Mouse (Mus musculus) erythroblast, adult 5-6 weeks (primary cell): ENCODE results near the gene Olr1. TPM values are rescaled to one million over a fixed set of nuclear protein-coding genes. Genes with fewer than 3 reads are reported as not detected.
A peak's percentile ranks its signal among the peaks of the same experiment; 100 is the strongest.

Experiments
- ATAC-seq: replicated peaks from 2 replicates; pipeline ENCODE4 v1.8.0; 2016; ENCODE audit warnings: moderate number of reproducible peaks, mild to moderate bottlenecking, moderate TSS enrichment, inconsistent platforms; ENCODE audit not compliant: poor library complexity, low FRiP score, severe bottlenecking
- total RNA-seq, 2 experiments: library from RNA; stranded (forward) in 1 of 2; stranded (reverse) in 1 of 2; fragments of 150-400 nt in 1 of 2; fragments of 200-764, 138-1000 nt in 1 of 2; gene quantifications; 2 replicates each; pipeline versions ENCODE4 v1.2.3 to v1.2.4; 2015 to 2017; ENCODE audit warnings: low replicate concordance in 2 of 2

The Olr1 gene
- total RNA-seq (2015; ENCODE audit: low replicate concordance), result 6.9 and 13.8 TPM in 2 replicates
- total RNA-seq (2017; ENCODE audit: low replicate concordance), result 10.0 and 12.6 TPM in 2 replicates

DNA sequence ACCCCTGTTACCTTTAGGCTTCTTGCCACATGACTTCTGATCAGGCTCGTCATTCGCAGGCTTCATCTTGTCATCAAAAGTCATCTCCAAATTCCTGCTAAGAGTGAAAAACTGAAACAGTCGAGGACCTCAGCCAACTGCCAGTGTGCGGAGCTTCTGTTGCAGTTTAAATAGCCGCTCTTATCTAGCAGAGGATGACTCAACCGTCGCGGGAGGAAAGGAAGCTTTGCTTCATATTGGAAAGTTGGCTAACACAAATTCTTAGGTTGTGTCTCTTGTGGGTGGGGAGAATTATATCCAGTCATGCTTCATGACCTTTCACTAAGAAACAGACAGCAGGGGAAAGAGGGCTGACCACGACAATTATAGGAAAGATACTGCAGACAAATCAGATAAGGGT is at the start of gene Olr1:
TSS of gene Olr1 (minus strand) at position 142 of the 400 bp plus-strand sequence.
- no peak for ATAC-seq

- ATAC-seq, result no peak
These were observed 41.0 kb upstream of the Olr1 start for GRCm38 (mm10) chr6:129548009-129548408.

DNA sequence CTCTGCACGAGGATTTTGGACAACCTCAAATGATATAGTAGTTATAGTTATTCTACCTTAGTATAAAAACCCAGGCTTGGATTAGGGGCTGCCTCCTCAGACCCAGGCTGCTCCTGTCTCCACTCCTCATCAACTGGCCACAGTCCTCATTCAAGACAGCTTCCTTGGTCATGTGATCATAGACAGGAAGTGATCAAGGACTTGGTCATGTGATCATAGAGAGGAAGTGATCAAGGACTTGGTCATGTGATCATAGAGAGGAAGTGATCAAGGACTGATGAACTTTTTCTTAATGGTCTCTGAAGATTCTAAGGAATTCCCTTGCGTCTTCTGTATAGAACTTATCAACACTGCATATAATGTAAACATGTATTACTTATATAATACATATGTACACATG is 40.3 kb upstream of the Olr1 start:
- no peak for ATAC-seq

- ATAC-seq, result peak; percentile 87
These were observed 37.0 kb upstream of the Olr1 start for GRCm38 (mm10) chr6:129543709-129544606.

DNA sequence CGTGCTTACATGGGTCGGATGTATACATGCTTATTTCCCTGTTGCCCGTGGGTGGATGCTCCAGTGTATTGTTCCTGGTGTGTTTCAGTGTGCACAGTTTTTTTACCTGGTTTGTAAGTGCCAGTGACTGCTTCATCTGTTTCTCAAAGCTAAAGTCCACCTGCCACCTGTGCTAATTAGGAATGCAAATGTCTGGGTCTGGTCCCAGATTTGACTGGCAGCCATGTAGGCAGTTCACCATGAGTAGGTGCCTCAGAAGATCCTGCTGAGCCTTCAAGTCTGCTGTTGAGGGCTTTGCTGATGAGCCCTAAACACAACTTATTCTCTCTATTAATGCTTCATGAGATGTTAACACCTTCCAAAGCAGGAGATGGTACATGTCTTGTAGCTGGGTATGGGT is 35.6 kb upstream of the Olr1 start:
- ATAC-seq, result no peak

- ATAC-seq, result no peak
These were observed 35.0 kb upstream of the Olr1 start for GRCm38 (mm10) chr6:129541931-129542330.

- no peak for ATAC-seq
These were observed 31.6 kb upstream of the Olr1 start for GRCm38 (mm10) chr6:129538555-129538954.

GRCm38 (mm10) chr6:129535723-129536122 is 28.8 kb upstream of the Olr1 start:
- ATAC-seq, result no peak

DNA sequence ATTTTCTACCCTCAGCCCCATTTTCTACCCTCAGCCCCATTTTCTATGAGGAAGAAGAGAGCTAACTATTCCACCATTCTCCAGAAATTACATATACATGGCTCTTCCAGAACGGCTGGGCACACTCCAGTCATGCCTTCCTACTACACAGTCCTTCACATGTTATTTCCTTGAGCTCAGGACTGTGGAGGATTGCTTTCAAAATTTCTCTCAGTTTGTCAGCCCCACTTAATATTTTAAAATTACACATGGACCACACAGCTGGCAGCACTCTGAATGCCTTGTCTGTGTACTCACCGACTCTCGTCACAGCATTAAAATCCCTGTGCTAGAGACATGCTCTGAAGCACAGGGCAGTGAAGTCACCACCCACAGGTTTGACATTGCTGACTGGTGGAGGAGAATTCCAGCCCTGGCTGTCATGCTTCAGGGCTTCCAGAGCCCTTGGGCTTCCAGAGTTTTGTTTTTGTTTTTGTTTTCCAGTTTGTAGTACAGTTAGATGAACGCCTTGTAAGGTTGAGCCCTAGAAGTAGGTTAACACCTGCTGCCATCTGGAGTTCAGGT is 27.7 kb upstream of the Olr1 start:
- ATAC-seq, result no peak

DNA sequence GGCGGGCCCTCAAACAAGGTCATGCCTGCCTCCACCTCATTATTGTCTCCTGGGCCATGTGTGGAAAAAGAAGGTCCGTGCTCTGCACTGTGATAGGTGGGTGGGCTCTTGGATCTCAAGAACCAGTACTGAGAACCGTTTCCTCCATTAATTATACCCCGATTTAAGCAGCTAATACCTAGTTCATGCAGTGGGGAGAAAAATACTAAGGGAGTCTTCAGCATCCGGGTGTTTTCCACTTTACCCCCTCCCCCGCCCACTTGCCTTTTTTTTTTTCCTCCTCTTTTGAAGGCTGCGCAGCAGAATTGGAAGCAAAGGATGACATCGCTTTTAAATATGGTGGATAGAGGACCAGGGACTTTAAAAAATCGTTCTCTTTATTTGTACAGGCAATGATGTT is 27.1 kb upstream of the Olr1 start:
- ATAC-seq, result no peak

GRCm38 (mm10) chr6:129532942-129533860 is 26.2 kb upstream of the Olr1 start, which contains the start of gene Gabarapl1:
TSS of gene Gabarapl1 (plus strand) at chr6:129533160.
- ATAC-seq, result peak; percentile 86

GRCm38 (mm10) chr6:129532556-129532941 is 25.6 kb upstream of the Olr1 start:
- ATAC-seq, result peak; percentile 38

GRCm38 (mm10) chr6:129530261-129530660 is 23.3 kb upstream of the Olr1 start:
- no peak for ATAC-seq

DNA sequence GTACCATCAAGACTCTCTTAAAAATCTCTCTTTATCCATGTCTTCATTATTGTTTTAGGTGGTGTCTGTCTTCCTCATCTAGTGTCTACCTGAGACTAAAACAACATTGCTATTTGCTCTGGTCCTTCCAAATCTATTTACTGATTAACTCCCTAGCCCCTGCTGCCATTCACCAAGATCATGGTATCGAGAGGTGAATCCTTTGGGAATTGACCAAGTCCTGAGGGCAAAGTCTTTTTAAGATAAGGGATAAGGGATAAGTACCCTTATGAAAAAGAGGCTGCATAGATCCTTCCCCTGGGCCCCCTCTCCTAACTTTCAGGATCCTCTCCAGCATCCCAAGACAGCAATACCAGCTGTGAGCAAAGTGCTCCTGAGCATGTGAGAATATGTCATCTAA is 22.6 kb upstream of the Olr1 start:
- no peak for ATAC-seq

DNA sequence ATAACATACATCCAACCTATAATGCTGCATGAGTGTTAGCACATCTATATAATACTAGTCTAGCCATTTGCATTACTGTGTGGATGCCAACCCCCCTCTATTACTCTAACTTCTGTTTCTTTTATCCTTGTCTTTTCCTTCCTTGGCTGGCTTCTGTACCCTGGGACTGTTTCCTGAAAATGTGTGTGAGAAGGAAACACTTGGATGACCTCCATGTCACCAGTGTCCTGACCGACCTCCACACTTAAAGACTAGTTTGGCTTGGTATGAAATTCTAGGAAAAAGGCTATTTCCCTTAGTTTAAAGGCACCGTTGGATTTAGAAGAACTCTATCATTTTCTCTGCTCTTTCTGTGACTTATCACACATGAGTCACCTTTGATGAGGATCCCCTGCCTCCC is 20.5 kb upstream of the Olr1 start:
- ATAC-seq, result no peak

GRCm38 (mm10) chr6:129526069-129526468 is 19.1 kb upstream of the Olr1 start:
- no peak for ATAC-seq

DNA sequence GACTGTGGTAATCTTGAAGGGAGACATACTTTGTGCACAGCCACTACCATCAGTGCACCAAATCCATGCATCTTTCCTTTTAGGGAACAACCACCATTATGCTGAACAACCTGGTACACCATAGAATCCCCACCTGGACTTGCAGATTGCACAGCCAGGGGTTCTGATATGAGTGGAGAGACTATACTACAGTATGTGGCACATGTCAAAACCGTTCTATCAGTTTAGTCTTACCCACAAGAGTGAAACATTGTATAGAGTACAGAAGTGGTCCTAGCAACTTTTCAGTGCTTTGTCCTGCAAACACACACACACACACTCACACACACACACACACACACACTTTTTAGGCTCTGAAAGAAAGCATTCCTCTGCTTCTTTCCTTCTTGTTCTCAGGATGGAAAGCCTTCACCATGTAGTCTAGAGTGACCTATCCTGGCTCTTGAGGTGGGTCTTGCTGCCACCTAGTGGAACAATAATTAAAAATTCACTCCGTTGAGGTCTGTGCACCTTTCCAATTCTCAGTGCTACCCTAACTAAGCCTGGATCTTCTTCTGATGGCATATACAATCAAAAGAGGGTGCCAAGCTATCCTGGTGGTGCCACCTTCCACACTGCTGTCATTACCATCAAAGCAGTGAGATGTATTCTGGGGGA is 10.9 kb upstream of the Olr1 start:
- ATAC-seq, result peak; percentile 52; the same call in 1 of the 2 replicates

- no peak for ATAC-seq
These were observed 9.4 kb upstream of the Olr1 start for GRCm38 (mm10) chr6:129516388-129516787.

- ATAC-seq, result no peak
These were observed 8.1 kb upstream of the Olr1 start for GRCm38 (mm10) chr6:129515068-129515467.

- no peak for ATAC-seq
These were observed 7.4 kb upstream of the Olr1 start for GRCm38 (mm10) chr6:129514376-129514775.
